Mouse (Mus musculus) liver, embryonic 14.5 days (tissue): ENCODE results near the gene Exoc3l. TPM values are rescaled to one million over a fixed set of nuclear protein-coding genes. Genes with fewer than 3 reads are reported as not detected.

Source experiments
- ATAC-seq: fragments of 200-750 bp; cut with Nextera tagmentation; 2 replicates; pipeline ENCODE4 v1.8.0; 2017; ENCODE audit warnings: moderate number of reproducible peaks, mild to moderate bottlenecking, moderate library complexity; ENCODE audit not compliant: insufficient read depth
- DNase-seq, 3 experiments: peaks; one replicate each; pipeline ENCODE4 v3.0.0-alpha.2; 2012 to 2013; ENCODE audit warnings: low read depth in 3 of 3, low spot score in 3 of 3
- H3K27ac ChIP-seq: fragments of 300-500 bp; sonication (generic); 2 replicates; pipeline ENCODE4 v1.5.1; 2014; ENCODE audit warnings: moderate library complexity, mild to moderate bottlenecking, control low read depth, inconsistent platforms
- H3K27me3 ChIP-seq: fragments of 300-500 bp; sonication (generic); 2 replicates; pipeline ENCODE4 v1.6.1; 2014; ENCODE audit warnings: mild to moderate bottlenecking, low read length, moderate library complexity; ENCODE audit not compliant: control insufficient read depth, insufficient read depth
- H3K36me3 ChIP-seq: fragments of 300-500 bp; sonication (generic); replicated peaks from 2 replicates; pipeline ENCODE4 v1.6.1; 2014; ENCODE audit warnings: low read depth; ENCODE audit not compliant: control insufficient read depth, insufficient read depth
- H3K4me1 ChIP-seq, 2 experiments: fragments of 200-500 bp in 1 of 2; fragments of 300-500 bp in 1 of 2; sonication (generic) in 1 of 2; replicated peaks; 2 replicates each; pipeline ENCODE4 v1.6.1; 2012 to 2014; ENCODE audit warnings: antibody characterized with exemption in 1 of 2, inconsistent platforms in 1 of 2, low read length in 1 of 2; ENCODE audit not compliant: control insufficient read depth in 2 of 2, insufficient read depth in 2 of 2
- H3K4me2 ChIP-seq: fragments of 300-500 bp; sonication (generic); 2 replicates; pipeline ENCODE4 v1.6.1; 2014; ENCODE audit warnings: low read depth, mild to moderate bottlenecking, control low read depth, moderate library complexity
- H3K4me3 ChIP-seq, 2 experiments: fragments of 200-500 bp in 1 of 2; fragments of 300-500 bp in 1 of 2; sonication (generic) in 1 of 2; 2 replicates each; pipeline ENCODE4 v1.5.1; 2012 to 2014; ENCODE audit warnings: low read depth in 2 of 2, low read length in 2 of 2, mild to moderate bottlenecking in 2 of 2, control low read depth in 1 of 2, inconsistent platforms in 1 of 2, moderate library complexity in 1 of 2; ENCODE audit not compliant: insufficient read depth in 1 of 2
- H3K9ac ChIP-seq: fragments of 300-500 bp; sonication (generic); replicated peaks from 2 replicates; pipeline ENCODE4 v1.6.1; 2014; ENCODE audit warnings: mild to moderate bottlenecking, control low read depth, moderate library complexity
- H3K9me3 ChIP-seq: fragments of 300-500 bp; sonication (generic); 2 replicates; pipeline ENCODE4 v1.6.1; 2016; ENCODE audit warnings: low read length, mixed read lengths; ENCODE audit not compliant: control insufficient read depth
- CTCF ChIP-seq: IDR thresholded peaks from 2 replicates; pipeline ENCODE4 v1.5.1; 2016; ENCODE audit warnings: antibody characterized with exemption, low read depth, control low read depth
- EP300 ChIP-seq: IDR thresholded peaks from 2 replicates; pipeline ENCODE4 v1.6.1; 2016; ENCODE audit warnings: antibody characterized with exemption, low read depth
- WGBS: fragments of 180-500 bp; shearing (Covaris S2); extraction: QIAGEN DNeasy Blood & Tissue Kit; methylation state at CpG from one replicate; pipeline ENCODE4 v1.1.7; 2014; ENCODE audit not compliant: insufficient replicate concordance; 5-methylcytosine and 5-hydroxymethylcytosine counted together
- polyA plus RNA-seq, 2 experiments: library from polyadenylated mRNA; depleted of rRNA in 1 of 2; stranded (reverse) in 1 of 2; unstranded in 1 of 2; fragments of >200 nt; fragmentation: Nextera tagmentation in 1 of 2; extraction: Ambion mirVana in 1 of 2; gene quantifications; 2 replicates each; pipeline versions ENCODE4 v1.2.1 to v1.2.3; 2012 to 2014

The Exoc3l gene
- polyA plus RNA-seq, 2 experiments, result 4.5 to 6.5 TPM

DNA sequence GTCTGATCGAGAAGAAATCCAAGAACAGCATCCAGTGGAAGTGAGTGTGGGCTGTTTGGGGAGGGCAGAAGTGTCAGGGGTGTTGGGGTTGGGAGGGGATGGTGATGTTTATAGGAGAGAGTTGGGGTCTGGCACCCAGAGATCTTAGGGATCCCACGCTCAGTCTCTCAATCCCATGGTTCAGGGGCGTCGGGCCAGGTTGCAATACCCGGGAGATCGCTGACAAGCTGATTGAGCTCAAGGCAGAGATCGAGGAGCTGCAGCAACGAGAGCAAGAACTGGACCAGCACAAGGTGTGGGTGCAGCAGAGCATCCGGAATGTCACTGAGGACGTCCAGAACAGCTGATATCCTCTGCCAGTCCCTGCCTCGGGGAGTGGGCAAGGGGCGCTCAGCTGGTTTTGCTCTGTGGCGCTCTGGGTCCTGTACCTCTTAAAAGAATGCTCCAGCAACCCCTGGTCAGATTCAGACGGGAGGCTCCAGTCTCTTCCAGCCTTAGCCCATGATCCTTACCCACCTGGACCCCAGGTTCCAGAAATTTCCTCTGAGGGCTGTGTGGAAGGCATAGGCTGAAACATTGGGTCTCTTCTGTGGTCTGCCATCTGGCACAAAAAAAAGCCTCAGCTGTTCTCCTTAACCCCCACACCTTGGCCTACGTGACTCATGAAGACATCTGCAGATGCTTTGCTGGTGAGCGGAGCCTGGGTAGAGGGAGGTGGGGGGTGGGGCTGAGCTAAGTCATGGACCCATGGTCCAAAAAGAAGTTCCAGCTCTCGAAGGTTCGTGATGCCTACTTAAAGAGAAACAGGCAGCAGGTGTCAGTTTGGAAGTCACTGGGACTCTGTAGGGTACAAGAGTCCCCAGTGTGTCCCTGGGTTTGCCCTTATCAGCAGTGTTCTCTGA, 2.7 kb upstream of the Exoc3l start:
- peak; percentile 12; the same call in 1 of the 2 replicates for ATAC-seq
- Histone ChIP-seq H3K36me3 (peaks cover 49% of the 10 kb centered on the region), H3K4me2 (peak overlapping the region; percentile 99), H3K9me3 (no peaks in the 10 kb centered on the region), H3K27ac (peak overlapping the region; percentile 97), H3K4me3 (peak overlapping the region; percentile 97 to 98), H3K27me3 (no peaks in the 10 kb centered on the region), H3K9ac (peak overlapping the region; percentile 95), H3K4me1 (peaks cover 43 to 55% of the 10 kb centered on the region in 2 experiments)
- WGBS, result 16% methylated on average over 18 of the region's 18 CpGs
- peak in 1 of 3 experiments; percentile 55 for DNase-seq
- TF ChIP-seq CTCF (no peak), EP300 (no peak)

- Histone ChIP-seq H3K27me3 (no peaks in the 10 kb centered on the region), H3K36me3 (peaks cover 40% of the 10 kb centered on the region), H3K4me3 (peak within 1 kb of the TSS; percentile 97 to 98), H3K9me3 (no peaks in the 10 kb centered on the region), H3K27ac (peak within 1 kb of the TSS; percentile 97), H3K9ac (peak within 1 kb of the TSS; percentile 95), H3K4me1 (peaks cover 38 to 46% of the 10 kb centered on the region in 2 experiments), H3K4me2 (peak within 1 kb of the TSS; percentile 99)
- peak; percentile 72 for ATAC-seq
- 0 out of 2 replicates have a peak, but pooled peaks have one; percentile 5 for TF ChIP-seq CTCF
- no peak; the same call in 1 of the 2 replicates for TF ChIP-seq EP300
- under 1% methylated on average over 58 of the region's 58 CpGs for WGBS
- peak; percentile 84 to 86 (median 86) for DNase-seq
Measured at GRCm38 (mm10) chr8:105297511-105298192, 1.8 kb upstream of the Exoc3l start, which contains the start of gene E2f4. TSS of gene E2f4 (plus strand) at chr8:105297663.

- WGBS, result 54% methylated on average over 11 of the region's 11 CpGs
- Histone ChIP-seq H3K36me3 (peaks cover 16% of the 10 kb centered on the region), H3K9me3 (no peaks in the 10 kb centered on the region), H3K9ac (no peak overlapping the region), H3K4me1 (peaks cover 18 to 27% of the 10 kb centered on the region in 2 experiments), H3K4me2 (no peak overlapping the region), H3K4me3 (0 out of 4 replicates have a peak overlapping the region, but pooled peaks of 1 of the 2 experiments have one; percentile 4), H3K27me3 (peaks cover 6% of the 10 kb centered on the region), H3K27ac (no peak overlapping the region)
- DNase-seq (no peak), ATAC-seq (no peak)
- no peak for TF ChIP-seq CTCF
- no peak for TF ChIP-seq EP300
Measured at GRCm38 (mm10) chr8:105295256-105295655, 645 bp downstream of the Exoc3l start.

DNA sequence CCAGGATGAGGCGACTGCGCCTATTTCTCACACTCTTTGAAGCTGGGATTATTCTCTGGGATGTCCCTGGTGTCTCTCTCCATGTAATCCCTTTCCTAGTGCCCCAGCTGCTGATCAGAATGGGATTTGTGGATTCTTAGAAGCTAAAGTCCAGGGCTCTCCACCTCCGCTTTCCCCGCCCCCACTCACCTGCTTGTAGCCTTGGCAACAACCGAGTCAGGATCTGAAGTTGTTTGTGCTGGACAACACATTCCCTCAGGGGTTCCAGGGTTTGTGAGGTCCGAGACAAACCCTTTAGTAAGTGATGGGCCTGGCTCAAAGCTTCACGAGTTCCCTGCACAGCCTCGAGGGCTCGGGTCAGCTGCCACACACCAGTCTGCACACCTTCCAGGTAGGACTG, 1.1 kb downstream of the Exoc3l start:
- TF ChIP-seq EP300 (no peak), CTCF (no peak)
- ATAC-seq, result no peak
- DNase-seq, result no peak
- Histone ChIP-seq H3K27me3 (peaks cover 11% of the 10 kb centered on the region), H3K9ac (no peak overlapping the region), H3K4me3 (no peak overlapping the region), H3K9me3 (no peaks in the 10 kb centered on the region), H3K36me3 (peaks cover 12% of the 10 kb centered on the region), H3K4me1 (peaks cover 18 to 29% of the 10 kb centered on the region in 2 experiments), H3K27ac (no peak overlapping the region), H3K4me2 (0 out of 2 replicates have a peak overlapping the region, but pooled peaks have one; percentile 6)
- 74% methylated on average over 9 of the region's 9 CpGs for WGBS

GRCm38 (mm10) chr8:105293405-105293804, 2.5 kb downstream of the Exoc3l start:
- Histone ChIP-seq H3K4me1 (peaks cover 20 to 29% of the 10 kb centered on the region in 2 experiments), H3K36me3 (peaks cover under 1% of the 10 kb centered on the region; the same call in 1 of the 2 replicates), H3K9me3 (no peaks in the 10 kb centered on the region), H3K9ac (no peak overlapping the region), H3K27me3 (peaks cover 12% of the 10 kb centered on the region), H3K27ac (no peak overlapping the region), H3K4me3 (no peak overlapping the region), H3K4me2 (no peak overlapping the region)
- DNase-seq (no peak), ATAC-seq (no peak)
- TF ChIP-seq CTCF (no peak), EP300 (no peak)
- WGBS, result 81% methylated on average over 19 of the region's 19 CpGs
